19 mouse cellular contexts compared by ENCODE assay signal in the genomic region with DNA sequence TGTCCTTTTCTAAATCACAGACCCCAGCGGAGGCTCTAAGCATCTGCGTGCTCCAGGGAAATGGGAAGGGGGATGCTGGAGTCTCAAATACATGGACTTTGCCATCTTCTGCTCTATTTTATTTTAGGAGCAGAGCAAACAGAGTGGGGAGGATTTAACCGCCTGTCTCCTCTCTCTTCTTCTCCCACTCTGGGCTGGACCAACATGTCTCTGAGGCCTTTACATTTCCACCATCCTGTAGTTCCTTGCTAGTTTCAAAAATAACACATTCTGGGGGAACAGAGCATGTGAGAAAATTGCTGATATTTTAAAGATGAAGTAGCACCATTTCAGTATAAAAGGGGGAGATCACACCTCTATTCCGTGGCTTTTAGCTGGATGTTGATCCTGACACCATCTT. TPM values are rescaled to one million over a fixed set of nuclear protein-coding genes. Genes with fewer than 3 reads are reported as not detected.
DNase-seq lines count a peak whose midpoint lies in the region; ATAC-seq and TF ChIP-seq lines count a peak whose summit lies in the region.
"Had no signal": no experiment of that assay in that cellular context is flagged by ENCODE, and none has a peak within 500 bp of the region (broad histone marks: within the 10 kb centered on the region; RNA-seq: fewer than 3 reads in every experiment).

No protein-coding gene starts in this region.

- H3K4me3 ChIP-seq in forebrain, embryonic 16.5 days (replicated peaks; ENCODE audit: low read length) = no peak overlapping the region
- no peak overlapping the region for H3K4me3 ChIP-seq in forebrain, embryonic 15.5 days
- no peak overlapping the region for H3K4me3 ChIP-seq in layer of hippocampus, adult 2 months
- H3K4me3 ChIP-seq: embryonic facial prominence, embryonic 13.5 days; forebrain, embryonic 13.5 days; heart, embryonic 15.5 days had no signal

- H3K27ac ChIP-seq in forebrain, embryonic 16.5 days (ENCODE audit: low read length) = no peak overlapping the region
- H3K27ac ChIP-seq in forebrain, embryonic 15.5 days (replicated peaks) = no peak overlapping the region
- H3K27ac ChIP-seq in layer of hippocampus, adult 2 months = peak overlapping the region; percentile 46
- H3K27ac ChIP-seq: embryonic facial prominence, embryonic 13.5 days; forebrain, embryonic 13.5 days; heart, embryonic 15.5 days; hindbrain, embryonic 14.5 days had no signal

- H3K9me3 ChIP-seq in forebrain, embryonic 16.5 days (ENCODE audit: control insufficient read depth, low read length) = no peaks in the 10 kb centered on the region
- no peaks in the 10 kb centered on the region for H3K9me3 ChIP-seq in forebrain, embryonic 15.5 days
- H3K9me3 ChIP-seq: embryonic facial prominence, embryonic 13.5 days; G1E; heart, embryonic 15.5 days had no signal

- 0 out of 2 replicates have a peak, but pooled peaks have one; percentile 4 for ATAC-seq in forebrain, embryonic 16.5 days
- no peak for ATAC-seq in forebrain, embryonic 15.5 days (replicated peaks)
- ATAC-seq: CD4-positive, CD25-positive, alpha-beta regulatory T cell, adult 4 months had no signal

- no peak overlapping the region for H3K9ac ChIP-seq in forebrain, embryonic 16.5 days (replicated peaks; ENCODE audit: low read depth, low read length)
- H3K9ac ChIP-seq in forebrain, embryonic 15.5 days (replicated peaks) = no peak overlapping the region
- H3K9ac ChIP-seq: embryonic facial prominence, embryonic 13.5 days; forebrain, embryonic 13.5 days; heart, embryonic 15.5 days; hindbrain, embryonic 14.5 days had no signal

- intact Hi-C loops in left cerebral cortex, postnatal 25 days (cut with DNase I) = loop anchor here (1.0 to 5.0 kb wide), 3 partner anchors 33 to 207 kb away; no protein-coding TSS in a partner anchor
- intact Hi-C loops in left cerebral cortex, postnatal 36 days (cut with DNase I) = loop anchor here (10.0 kb wide), 1 partner anchor 214 kb away; no protein-coding TSS in a partner anchor

- H3K4me2 ChIP-seq in forebrain, embryonic 16.5 days (ENCODE audit: low read length) = no peak overlapping the region
- H3K4me2 ChIP-seq in forebrain, embryonic 15.5 days (replicated peaks) = no peak overlapping the region
- H3K4me2 ChIP-seq: embryonic facial prominence, embryonic 13.5 days; forebrain, embryonic 13.5 days; heart, embryonic 11.5 days; heart, embryonic 15.5 days; hindbrain, embryonic 14.5 days had no signal

- no peaks in the 10 kb centered on the region for H3K36me3 ChIP-seq in forebrain, embryonic 16.5 days (ENCODE audit: control insufficient read depth, insufficient read depth)
- H3K36me3 ChIP-seq in forebrain, embryonic 15.5 days = no peaks in the 10 kb centered on the region
- H3K36me3 ChIP-seq: embryonic facial prominence, embryonic 13.5 days; G1E; heart, embryonic 15.5 days had no signal

- TF ChIP-seq CTCF in layer of hippocampus, adult 2 months (conservative IDR thresholded peaks at IDR 0.05) = no peak

- 73% methylated on average over 4 of the region's 4 CpGs for WGBS in forebrain, embryonic 16.5 days
- 80% methylated on average over 4 of the region's 4 CpGs for WGBS in forebrain, embryonic 15.5 days

- DNase-seq in layer of hippocampus, adult 2 months (ENCODE audit: low spot score in 2 of 2) = no peak
- DNase-seq in layer of hippocampus, postnatal 14 days (ENCODE audit: low spot score in 2 of 2) = no peak
- peak; percentile 26 to 81 for DNase-seq in left cerebral cortex, postnatal 25 days (ENCODE audit: low spot score in 2 of 2)
- DNase-seq in left cerebral cortex, postnatal 36 days (ENCODE audit: low spot score in 2 of 2) = no peak
- DNase-seq in heart, adult 8-10 months (ENCODE audit: low spot score) = no peak
- DNase-seq: cerebellum, adult 11 months; cerebellum, adult 9-10 months; gastrocnemius, postnatal 10 days; heart, adult 18-20 months; heart, postnatal 14 days had no signal

- H3K27me3 ChIP-seq in forebrain, embryonic 16.5 days (replicated peaks; ENCODE audit: control insufficient read depth, insufficient read depth, low read length) = no peaks in the 10 kb centered on the region
- H3K27me3 ChIP-seq in forebrain, embryonic 15.5 days = no peaks in the 10 kb centered on the region
- H3K27me3 ChIP-seq: embryonic facial prominence, embryonic 13.5 days; forebrain, embryonic 13.5 days; heart, embryonic 15.5 days had no signal

- no peaks in the 10 kb centered on the region; the same call in 1 of the 2 replicates for H3K4me1 ChIP-seq in forebrain, embryonic 16.5 days (replicated peaks; ENCODE audit: control insufficient read depth, insufficient read depth, low read length)
- no peaks in the 10 kb centered on the region for H3K4me1 ChIP-seq in forebrain, embryonic 15.5 days
- H3K4me1 ChIP-seq: embryonic facial prominence, embryonic 13.5 days; forebrain, embryonic 13.5 days; heart, embryonic 15.5 days had no signal

RNA-seq across cellular contexts. Expression of gene Lipc, which starts 47.1 kb away (rescaled TPM):
- polyA plus RNA-seq in forebrain, embryonic 16.5 days (2015; fragmentation: Nextera tagmentation; extraction: Ambion mirVana) = 0.22 and 0.26 TPM in 2 replicates
- polyA plus RNA-seq in forebrain, embryonic 15.5 days (2015; fragmentation: Nextera tagmentation; extraction: Ambion mirVana) = not detected in 2 replicates
- under 1 TPM; 0.20 to 0.39 TPM for total RNA-seq in layer of hippocampus, adult 2 months (2021)
- total RNA-seq in layer of hippocampus, postnatal 14 days (2021) = 1 to 10 TPM in 1 of 2 experiments, under 1 TPM in 1; 0.45 to 1.1 TPM
- under 1 TPM in 1 of 2 experiments, not detected in 1; 0.37 TPM for total RNA-seq in left cerebral cortex, postnatal 25 days (2021)
- under 1 TPM; 0.25 to 0.29 TPM for total RNA-seq in left cerebral cortex, postnatal 36 days (2021)
- under 1 TPM in 1 of 4 experiments, not detected in 3; 0.26 TPM for total RNA-seq in heart, adult 8-10 months (2022)
- polyA plus RNA-seq: CD4-positive, CD25-positive, alpha-beta regulatory T cell, adult 4 months; forebrain, embryonic 13.5 days; G1E had no signal

Comparison
In these comparisons a context has a peak if more than half of its experiments do, and no peak if none do; other contexts are left out.
1. DNase-seq: peak in left cerebral cortex, postnatal 25 days (2 of 2); none in layer of hippocampus, adult 2 months (0 of 2), layer of hippocampus, postnatal 14 days (0 of 2), left cerebral cortex, postnatal 36 days (0 of 2) and heart, adult 8-10 months (single experiment).